Mouse (Mus musculus) heart, postnatal 4 days (tissue): ENCODE measurements at regions not wholly inside any gene's neighbourhood (a gene's known extent, or its start where the extent isn't known, plus 50 kb on each side); places are given as distances from the start of the nearest gene placed in this dataset.

ENCODE experiments used
- DNase-seq: peaks from one replicate; pipeline ENCODE4 v3.0.0; 2021

GRCm38 (mm10) chr12:6211266-6211665 is 835.8 kb upstream of the Klhl29 start:
- no peak for DNase-seq

DNA sequence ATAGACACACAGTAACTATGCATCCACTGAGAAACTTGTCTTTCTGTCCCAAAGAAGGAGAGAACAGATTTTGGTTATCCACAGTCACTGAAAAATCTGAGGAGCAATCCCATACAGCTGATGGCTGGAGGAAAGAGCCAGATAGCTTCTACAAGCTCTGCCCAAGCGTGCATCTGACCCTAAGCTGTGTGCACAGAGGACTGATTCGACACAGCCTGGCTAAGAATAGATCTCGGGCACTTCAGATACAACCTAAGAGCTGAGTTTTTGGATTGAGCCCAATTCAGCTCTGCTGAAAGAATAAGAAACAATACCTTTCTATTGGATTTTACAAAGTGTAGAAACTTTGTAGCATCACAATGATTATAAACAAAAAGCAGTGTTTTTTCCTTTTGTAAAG is 813.8 kb upstream of the Klhl29 start:
- DNase-seq = peak; percentile 28

DNA sequence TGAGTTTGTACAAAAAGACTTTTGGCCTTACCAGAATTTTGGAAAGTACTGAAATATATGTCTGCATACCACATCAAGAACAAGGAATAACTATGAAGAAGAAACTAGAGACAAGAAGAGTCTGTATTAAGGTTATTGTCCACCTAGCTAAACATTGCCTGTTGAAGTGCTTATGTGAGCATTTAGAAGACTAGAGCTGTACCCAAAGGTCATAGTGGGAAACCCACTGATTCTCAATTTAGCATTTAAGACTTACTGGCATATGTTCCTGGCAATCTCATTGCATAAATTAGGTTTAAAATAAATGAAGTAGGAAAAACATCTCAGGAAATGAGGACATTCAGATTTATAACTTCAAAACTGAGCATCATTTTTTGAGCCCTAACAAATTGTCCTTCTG is 793.3 kb upstream of the Klhl29 start:
- no peak for DNase-seq

GRCm38 (mm10) chr12:6154287-6154686 is 778.8 kb upstream of the Klhl29 start:
- DNase-seq = no peak

GRCm38 (mm10) chr12:6151476-6151875 is 776.0 kb upstream of the Klhl29 start:
- no peak for DNase-seq

DNA sequence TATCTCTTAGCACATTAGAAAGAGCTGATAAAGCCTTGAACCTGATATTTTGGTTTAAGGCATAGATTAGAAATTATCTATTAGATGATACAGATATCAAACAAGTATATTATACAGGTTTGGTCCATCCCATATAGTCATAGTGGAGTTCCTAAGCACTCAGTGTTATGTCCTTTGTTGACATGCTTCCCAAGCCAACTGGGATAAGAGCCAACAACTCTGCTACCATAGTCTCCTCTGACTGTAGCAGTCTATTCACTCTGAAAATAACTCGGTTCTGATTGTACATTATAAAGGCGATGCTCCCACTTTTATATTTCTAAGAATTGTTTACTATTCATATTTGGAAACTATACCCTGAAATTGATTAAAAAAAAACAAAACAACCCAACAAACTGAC is 757.0 kb upstream of the Klhl29 start:
- DNase-seq = peak; percentile 39

- no peak for DNase-seq
Measured at GRCm38 (mm10) chr12:6119557-6119956, 744.1 kb upstream of the Klhl29 start.

- DNase-seq = no peak
Measured at GRCm38 (mm10) chr12:6115254-6115653, 739.8 kb upstream of the Klhl29 start.

DNA sequence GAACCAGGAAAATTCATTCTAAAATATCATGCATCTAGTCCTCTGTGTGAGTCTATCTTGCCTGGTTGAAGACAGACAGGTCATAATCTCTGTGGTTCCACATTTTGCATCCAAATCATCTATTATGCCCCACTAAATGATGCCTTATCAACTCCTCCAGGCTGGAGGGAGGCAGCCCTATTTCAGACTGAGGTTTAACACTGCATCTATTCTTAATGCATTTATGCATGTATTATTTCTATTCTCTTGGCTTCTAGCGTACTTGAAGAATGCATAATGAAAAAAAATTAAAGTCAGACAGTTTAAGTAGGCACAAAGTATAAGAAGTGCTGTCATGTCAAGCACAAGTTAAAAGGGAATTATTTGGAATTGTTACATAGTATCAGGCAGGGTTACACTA is 721.8 kb upstream of the Klhl29 start:
- no peak for DNase-seq

DNA sequence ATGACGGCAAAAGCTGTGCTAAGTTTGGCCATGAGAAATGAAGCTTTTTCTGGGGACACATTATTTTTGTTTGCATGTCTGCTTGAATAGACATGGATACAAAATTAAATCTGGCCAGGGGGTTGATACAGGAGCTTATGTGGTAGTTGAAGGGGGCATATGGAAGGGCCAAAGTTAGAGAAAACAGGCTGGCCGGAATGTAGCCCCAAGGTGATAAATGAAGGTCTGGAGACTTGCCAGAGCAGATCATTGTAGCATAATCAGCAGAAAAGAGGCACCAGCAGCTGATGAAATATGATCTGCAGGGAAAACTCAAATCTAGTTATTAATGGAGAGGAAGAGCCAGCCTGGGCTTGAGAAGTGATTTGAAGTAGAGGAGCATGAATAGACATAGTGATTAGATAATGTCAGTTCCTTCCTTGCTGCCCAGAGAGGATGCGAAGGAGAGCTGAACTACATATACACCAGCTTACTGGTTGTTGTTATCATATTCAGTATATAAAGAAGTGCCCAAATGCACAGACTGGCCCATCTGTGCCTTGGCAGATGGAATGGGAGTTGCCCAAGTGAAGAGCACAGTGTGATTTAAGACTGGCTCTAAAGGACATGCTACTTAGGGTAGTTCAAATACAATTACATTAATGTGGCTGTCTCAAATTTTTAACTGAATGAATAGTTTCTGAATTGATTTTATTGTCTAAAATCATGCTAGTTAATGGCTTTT is 712.3 kb upstream of the Klhl29 start:
- no peak for DNase-seq

DNA sequence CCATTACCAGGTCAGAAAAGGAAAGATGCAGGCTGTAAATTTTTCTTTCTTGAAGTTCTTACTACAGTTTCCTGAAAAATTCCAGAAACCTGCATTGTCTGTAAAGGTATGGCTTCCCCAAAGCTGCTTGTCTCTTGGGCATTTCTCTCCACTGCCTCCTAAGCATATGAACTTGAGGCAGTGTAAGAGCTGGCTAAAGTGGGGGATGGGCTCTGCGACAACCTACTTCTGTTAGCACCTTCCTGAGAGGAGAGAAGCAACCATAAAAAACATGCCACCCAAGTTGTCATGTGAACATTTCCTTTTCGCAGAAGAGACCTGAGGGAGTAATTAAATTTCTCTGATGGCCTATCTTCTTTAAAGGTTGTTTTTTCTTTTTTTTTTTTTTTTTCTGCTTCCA is 711.6 kb upstream of the Klhl29 start:
- DNase-seq = no peak

GRCm38 (mm10) chr12:6046866-6047689 is 671.6 kb upstream of the Klhl29 start:
- DNase-seq = no peak

DNA sequence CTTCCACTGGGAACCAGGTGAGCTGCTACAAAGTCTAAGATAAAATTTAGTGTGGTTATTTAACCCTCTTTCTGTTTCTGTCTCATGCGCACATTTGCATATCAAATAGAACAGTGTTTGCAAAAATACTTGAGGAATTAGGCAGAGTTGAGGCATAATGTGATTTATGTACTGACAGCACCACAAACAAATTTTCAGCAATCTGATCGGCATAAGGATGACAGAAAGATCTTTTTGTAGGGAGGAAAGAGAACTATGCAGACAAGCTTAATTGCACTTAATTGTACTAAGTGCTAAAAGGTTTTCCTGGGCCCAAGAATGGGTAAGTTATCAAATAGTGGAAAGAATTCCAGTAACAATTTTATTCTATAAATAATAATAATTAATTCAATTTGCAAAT is 670.6 kb upstream of the Klhl29 start:
- DNase-seq = no peak

- peak; percentile 18 for DNase-seq
Measured at GRCm38 (mm10) chr12:6042326-6042725, 666.8 kb upstream of the Klhl29 start.

DNA sequence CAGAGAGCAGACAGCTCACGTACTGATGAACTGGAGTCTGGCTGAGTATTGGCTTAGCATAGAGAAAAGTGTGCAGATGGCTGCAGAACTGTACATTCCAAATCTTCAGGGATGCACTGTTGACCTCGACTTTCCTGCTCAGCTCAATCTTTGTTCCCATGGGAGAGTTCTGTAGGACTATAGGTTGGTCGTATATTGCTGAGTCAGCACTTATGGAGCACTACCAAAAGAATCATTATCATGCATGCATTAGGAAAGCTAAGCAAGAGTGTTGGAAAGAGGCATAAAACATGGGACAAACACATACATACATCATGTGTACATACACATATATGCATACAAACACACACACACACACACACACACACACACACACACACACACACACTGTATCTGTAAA is 648.6 kb upstream of the Klhl29 start:
- no peak for DNase-seq

DNA sequence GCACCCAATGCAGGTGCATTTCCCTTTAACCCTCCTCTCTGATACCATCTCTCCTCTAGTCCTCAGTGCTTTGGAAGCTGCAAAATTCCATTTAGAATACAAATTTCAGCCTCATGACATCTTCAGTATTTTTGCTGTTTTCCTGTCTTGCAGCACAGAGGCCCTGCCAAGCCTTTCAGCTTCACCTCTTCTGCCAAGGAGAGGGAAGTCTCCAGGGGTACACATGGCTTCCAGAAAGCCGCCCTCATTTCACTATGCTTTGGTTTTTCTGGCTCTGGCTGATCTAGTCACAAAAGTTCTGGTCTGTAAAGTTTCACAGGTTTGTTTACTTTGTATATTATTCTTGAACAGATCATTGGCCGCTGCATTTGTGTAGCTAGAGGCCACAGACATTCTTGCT is 647.0 kb upstream of the Klhl29 start:
- DNase-seq = no peak

DNA sequence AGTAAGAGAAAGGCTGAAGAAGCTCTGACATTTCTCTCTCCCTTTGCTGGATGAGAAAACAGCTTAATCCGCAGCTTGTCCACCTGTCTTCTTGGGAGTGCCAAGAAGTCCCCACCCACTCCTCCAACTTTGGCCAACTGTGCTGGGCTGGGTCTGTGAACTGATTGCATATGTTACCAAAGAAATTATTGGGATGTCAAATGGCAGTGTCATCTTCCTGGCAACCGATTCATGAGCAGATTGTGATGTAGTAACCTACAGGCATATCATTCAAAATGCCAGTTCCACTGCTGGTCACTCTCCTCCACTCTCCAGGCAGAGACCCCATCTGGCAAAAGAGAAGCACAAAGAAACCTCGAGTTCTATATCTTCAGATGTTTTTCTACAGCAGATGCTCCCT is 625.5 kb upstream of the Klhl29 start:
- no peak for DNase-seq

DNA sequence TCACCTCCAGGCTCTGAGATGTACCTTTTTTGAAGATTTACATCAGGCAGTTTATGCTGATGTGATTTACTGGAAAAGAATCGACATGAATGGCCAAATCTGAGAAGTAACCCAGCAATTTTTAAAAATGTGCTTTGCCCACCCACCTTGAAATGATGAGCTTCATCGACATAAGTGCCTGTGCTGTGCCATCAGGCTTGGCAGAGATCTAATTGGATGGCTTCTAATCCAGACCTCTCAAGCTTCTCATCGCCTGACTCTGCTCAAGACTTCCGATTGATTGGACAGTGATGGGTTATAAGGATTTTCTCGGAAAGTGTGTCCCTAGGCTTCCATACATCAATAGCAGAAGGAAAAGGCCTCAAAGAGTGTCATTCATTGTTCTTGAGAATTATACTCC is 621.9 kb upstream of the Klhl29 start:
- no peak for DNase-seq

DNA sequence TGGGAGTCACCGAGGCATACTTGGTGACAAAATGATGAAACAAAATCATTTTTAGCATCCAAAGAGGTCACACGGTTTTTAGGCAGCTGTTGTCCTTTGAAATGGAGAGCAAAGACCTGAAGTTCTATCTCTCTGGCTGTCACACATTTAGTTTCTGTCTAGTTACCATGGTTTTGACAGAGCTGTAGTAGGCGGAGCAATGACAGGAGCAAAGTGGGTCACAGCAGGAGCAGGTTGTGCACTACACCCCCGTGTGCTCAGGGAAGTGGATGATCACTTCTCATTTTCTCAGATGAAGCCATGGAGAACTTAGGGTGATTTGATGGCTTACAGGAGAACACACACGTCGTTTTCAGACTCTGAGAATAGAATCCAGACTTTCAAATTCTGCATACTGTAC is 621.2 kb upstream of the Klhl29 start:
- no peak for DNase-seq

GRCm38 (mm10) chr12:5983937-5984610 is 608.6 kb upstream of the Klhl29 start:
- no peak for DNase-seq

GRCm38 (mm10) chr12:5982096-5982495 is 606.6 kb upstream of the Klhl29 start:
- DNase-seq = no peak

DNA sequence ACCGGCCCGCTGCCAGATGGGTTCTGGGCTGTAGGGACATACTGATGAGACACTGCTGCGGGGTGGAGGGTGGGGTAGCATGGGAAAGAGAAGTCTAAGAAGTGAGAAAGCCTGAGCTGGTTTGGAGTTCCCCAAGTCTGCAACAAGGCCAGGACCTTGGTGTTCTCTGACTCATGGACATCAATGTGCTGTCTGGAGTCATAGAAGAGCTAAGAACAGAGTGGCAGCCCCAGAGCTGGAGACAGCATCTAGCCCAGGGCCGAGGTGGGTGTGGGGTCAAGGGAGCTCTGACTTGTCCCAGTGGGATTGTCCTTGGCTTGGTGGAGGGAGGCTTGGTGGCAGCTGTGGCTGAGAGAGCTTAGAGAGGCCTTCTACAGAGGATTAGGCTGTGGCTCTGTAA is 600.4 kb upstream of the Klhl29 start:
- DNase-seq = no peak

GRCm38 (mm10) chr12:5969556-5969955 is 594.1 kb upstream of the Klhl29 start:
- DNase-seq = no peak

DNA sequence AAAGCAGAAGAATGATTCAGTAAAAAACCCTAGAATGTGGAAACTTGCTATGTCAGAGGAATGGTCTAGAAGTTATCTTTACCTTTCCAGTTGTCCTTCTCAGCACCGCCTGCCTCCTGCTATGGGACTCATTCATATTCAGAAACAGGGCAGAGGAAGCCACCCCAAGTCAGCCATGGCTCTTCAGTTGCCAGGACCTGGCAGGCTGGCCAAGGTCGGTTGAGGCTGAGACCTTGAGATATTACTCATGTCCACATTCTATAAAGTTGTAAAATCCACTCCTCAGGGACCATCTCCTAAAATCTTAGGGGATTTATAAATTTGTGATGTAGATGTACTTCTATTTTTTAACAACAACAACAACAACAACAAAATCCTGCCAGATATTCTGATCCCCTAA is 580.7 kb upstream of the Klhl29 start:
- no peak for DNase-seq
